Mouse (Mus musculus) lung, postnatal 36 days (tissue): ENCODE measurements at regions not wholly inside any gene's neighbourhood (a gene's known extent, or its start where the extent isn't known, plus 50 kb on each side); places are given as distances from the start of the nearest gene placed in this dataset.

Experiments used
- DNase-seq: peaks from one replicate; pipeline ENCODE4 v3.0.0; 2022; ENCODE audit warnings: mixed read lengths

DNA sequence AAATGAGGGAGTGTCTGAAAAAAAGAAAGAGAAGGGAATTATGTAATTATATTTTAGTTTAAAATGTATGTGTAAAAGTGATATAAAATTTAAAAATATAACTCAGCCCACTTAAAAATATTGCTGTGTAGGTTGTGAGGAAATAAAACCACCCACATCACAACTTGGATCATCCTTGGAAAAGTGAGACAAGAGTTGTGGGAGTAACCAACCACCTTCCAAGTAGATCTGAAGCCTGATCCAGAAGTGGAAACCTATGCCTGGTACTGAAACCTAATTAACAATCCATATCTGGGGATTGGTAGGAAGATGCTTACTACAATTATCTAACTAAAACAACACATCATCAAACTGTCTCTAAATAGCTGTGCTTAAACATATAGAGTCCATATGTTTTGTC, 743.1 kb downstream of the Stim2 start:
- DNase-seq: no peak

DNA sequence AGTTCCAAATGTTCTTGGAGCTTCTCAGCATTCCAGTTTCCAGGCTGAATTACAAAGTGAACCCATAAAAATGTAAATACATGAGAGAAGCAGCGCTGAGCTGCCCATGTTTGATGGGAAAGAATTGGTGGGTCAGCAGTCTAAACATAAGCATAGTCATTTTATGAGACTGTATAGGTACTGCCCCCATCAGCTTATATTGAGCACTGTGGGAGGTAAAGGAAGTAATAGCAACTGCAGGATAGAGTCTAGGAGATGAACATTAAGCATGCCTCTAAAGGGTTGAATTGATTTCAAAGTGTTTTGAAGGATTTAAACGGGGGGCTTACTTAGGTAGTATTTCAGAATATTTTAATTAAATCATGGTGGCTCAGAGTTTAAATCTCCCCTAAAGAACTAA, 748.7 kb downstream of the Stim2 start:
- DNase-seq: no peak

DNA sequence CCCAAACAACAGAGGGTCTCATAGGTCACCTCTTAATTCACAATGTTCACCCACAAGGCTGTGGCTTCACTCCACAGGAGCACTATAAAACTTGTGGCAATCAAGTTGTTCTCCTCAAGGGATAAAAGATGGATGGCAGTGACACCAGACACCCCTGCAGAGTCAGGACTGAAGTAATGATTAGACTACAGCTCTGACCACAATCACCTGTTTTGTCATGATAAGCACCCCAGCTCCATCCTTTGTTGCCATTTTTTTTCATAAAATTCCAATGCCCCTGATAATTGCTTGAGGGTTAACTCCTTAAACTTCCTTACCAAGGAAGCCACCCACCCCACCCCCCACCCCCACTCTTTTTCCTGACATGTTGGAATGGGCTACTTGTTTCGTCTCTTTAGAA, 755.1 kb downstream of the Stim2 start:
- DNase-seq: no peak

GRCm38 (mm10) chr5:54759657-54760056, 761.4 kb downstream of the Stim2 start:
- DNase-seq: no peak

- DNase-seq: no peak
Observed at GRCm38 (mm10) chr5:54763019-54763418, 764.7 kb downstream of the Stim2 start.

- DNase-seq: peak; percentile 3
Observed at GRCm38 (mm10) chr5:54796953-54797450, 798.7 kb downstream of the Stim2 start.

DNA sequence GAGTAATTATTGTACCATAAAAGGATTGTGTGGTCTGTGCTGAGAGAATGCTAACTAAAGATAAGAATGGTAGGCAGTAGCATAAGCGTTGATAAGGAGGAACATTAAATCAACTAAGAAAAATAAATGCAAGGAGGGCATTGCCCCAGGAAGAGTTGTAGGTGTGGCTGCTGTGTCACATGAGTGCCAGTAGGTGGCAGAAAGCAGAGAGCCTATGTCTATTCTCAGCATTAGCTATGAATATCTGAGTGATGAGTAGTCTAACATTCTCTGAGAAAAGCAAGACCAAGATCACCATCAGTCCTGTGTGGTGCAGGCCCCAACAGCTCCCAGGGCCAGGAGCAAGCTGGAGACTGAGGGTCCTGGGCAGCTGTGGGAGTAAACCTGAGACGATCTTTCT, 828.8 kb downstream of the Stim2 start:
- DNase-seq: no peak
